Mouse (Mus musculus) adrenal gland, postnatal 36 days (tissue): ENCODE results near the gene Dhfr. TPM values are rescaled to one million over a fixed set of nuclear protein-coding genes. Genes with fewer than 3 reads are reported as not detected.

Source experiments
- DNase-seq, 2 experiments: peaks; one replicate each; pipeline ENCODE4 v3.0.0; 2021; ENCODE audit warnings: mixed read lengths in 1 of 2
- total RNA-seq, 2 experiments: library from RNA; stranded (reverse); gene quantifications; 2 replicates each; pipeline ENCODE4 v1.2.3; 2021

Gene Dhfr
- total RNA-seq, 2 experiments from 2014 or later, result 2.5 to 4.1 TPM

DNA sequence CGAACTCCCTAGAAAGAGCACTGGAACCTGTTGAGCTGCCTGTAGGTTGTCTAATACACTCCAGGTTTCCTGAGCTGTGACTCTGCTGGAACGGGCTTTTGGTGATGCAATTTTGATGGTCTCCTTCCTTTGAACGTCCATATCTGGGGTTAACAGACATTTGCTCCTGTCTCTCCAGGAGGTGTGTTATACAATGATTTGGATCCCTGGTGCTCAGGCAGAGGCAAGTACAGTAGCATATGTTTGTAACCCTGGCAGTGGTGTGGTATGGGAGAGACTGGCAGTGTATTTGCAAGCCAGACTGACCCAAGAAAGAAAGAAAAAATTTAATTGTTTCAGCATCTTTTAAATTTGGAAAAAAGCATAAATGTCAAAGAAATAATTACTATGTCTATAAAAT, 32.8 kb downstream of the Dhfr start:
- no peak for DNase-seq

DNA sequence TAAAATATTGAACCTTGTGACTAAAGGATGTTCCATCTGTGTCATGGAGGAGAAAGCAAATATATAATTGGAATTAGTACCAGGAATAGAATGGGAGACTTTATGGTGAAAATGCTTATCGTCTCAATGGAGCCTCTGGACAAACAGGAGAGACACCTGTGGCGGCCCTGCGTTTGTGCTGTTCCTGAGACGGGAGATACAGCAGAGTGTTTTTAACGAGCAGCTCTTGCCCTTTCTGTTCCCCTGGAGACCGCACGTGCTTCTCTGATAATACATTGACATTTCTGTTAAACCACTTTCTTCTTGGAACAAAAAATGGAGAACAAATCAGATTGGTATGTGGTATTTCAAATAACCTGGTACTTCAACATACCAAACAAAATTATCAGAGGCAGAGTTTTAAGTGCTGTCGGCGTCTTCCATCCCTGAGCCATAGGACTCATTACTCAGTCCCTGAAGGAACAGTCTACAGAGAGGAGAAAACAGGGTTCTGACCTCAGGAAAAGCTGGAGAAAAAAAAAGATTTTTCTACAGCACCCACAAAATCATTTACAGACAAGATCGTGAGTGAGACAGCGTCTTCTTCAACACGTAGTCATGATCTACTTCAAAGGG, 38.6 kb downstream of the Dhfr start:
- no peak for DNase-seq

DNA sequence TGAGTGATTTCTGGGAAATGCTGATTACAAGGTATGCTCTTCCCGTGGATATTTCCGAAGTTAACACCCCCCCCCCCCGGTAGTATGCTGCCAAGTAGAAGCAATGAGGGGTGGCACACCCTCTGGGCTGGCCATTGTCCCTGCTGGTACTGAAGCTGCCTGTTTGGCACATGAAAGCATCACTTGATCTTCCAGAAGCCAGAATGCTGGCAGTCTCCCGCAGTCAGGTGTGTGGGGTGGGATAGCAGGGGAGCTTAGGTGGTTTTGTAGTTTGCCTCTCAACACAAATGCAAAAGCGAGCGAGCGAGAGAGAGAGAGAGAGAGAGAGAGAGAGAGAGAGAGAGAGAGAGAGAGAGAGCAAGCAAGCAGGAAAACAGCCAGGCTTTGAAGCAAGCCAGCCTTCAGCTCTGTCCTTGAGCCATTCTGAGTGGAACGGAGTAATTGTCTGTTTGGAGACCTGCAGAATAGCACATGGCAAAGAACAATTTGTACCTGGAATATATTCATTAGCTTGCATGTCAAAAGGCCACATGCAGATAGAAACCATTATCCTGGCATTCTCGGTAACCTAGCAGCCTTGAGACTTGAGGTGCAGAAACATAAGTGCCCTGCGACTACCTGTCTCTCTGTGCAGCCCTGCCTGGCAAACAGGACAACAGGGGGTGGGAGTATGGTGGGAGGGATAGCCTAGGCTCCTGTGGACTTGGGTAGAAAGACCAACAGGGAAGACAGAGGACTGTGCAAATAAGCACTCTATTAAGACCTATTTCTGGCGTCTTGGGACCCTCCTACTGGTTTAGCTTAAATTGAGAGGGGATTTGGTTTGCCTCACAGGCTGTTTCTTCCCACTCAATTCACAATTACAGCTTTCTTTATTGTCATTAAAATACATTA, 44.2 kb downstream of the Dhfr start:
- peak; percentile 24 to 40 for DNase-seq

DNA sequence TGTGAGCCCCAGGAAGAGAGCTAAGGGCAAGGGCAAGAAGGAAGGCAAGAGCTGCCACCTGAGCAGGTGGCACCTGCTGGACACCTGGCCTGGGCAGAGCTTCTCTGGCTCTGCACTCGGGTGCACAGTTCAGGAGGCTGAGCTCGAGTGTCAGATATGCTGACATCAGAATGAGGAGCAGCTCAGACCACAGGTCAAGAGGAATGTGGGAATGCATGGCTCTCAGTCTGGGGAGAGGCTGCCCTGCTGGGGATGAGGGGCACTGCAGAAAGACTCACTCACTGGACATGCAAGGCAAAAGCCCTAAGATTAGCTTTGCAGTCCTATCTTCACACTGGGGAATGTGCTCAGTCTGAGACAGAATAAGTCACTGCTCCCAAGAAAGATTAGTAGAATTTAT, 47.5 kb downstream of the Dhfr start:
- DNase-seq, result no peak

DNA sequence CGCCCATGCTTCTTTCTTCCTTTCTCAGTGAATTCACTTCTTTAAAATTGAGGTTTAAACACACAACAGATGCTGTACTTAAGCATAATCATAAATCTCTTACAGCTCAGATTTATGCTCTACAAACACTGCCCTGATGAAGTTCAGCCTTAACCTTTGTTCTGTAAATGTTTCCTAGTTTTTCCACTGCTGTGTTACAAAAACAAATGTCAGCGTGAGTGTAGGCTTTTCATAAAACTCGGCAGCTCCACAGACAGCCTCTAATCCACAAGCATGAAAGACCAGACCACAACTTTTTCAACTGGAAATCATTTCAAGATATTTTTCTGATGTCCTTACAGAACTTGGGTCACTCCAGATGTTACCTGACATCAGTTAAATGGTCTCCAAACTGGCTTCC, 49.0 kb downstream of the Dhfr start:
- no peak for DNase-seq

DNA sequence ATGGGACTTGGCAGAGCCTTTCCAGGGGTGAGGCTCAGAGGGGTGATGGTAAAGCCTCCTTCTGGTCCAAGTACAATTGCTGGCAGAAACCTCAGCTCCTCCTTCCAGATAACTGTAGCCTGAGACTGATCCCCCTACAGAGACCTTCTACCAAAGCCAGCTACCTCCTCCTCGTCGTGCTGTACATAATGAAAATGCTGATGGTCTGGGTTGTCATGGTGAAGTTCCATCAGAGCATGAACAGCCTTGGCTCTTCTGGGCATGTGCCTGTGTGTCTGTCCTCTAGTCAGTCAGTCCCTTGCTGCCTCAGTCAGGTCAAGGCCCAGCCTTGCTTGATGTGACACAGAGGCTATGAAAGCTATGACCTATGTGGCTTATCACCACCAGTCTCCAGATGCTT, 56.0 kb downstream of the Dhfr start:
- DNase-seq, result peak; percentile 27 to 46

DNA sequence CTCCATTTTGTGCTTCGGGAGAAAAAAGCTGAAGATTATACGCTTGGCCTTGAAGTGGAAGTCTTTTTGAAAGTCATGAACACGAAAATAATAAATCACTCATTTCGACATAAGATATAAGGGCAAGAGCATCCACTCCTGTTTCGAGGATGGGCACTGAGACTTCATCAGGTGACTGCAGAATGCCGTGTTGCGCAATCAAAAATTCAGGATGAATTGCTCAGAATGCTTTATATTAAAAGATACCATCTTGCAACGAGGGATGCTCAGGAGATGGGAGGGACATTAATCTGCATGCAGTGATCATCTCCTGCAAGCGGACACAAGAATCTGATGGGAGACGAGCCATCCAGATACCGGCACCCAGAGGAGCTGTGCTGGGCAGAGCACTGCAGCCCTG, 65.1 kb downstream of the Dhfr start:
- no peak for DNase-seq

DNA sequence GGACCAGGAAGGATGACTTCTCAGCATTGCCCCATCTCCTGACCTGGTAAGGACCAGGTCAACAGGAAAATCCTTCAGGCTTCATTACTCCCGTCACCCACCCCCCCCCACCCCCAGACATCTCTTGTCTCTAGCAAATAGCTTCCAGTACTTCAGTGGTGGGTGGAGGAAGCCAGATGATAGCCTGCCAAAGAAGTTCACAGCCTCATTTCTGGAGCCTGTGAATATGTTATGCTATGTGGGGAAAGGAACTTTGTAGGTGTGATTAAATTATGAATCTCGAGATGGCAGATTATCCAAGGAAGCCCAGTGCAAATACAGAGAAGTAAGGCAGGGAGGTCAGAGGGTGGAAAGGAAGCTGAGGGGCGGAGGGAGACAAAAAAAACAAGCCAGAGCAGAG, 69.2 kb downstream of the Dhfr start:
- DNase-seq, result no peak

DNA sequence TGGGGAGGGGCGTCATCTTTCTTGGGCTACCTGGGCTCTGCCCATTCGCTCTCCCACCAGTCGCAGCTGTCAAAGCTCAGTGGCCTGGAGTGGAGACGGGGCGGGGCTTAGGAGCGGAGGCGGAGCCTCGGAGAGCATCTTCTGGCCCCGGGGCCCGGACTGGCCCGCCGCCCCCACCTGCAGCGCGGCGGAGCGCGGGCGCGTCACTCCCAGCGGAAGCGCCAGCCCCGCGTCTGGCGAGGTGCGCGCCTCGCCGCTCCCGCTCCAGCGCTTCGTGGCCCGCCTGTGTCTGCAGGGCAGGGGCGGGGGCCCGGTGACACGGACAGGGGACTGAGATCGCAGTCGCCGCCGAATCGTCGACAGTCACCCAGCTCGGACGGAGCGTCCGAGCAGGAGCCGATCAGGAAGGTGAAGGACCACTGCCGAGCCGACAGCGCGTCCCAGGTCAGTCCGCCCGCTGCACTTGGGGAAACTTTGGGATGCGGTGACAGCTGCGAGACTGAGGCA, 71.3 kb downstream of the Dhfr start, which contains the start of gene Ankrd34b:
Gene Ankrd34b, plus strand, starts transcription at position 139 of the 507 bp plus-strand sequence.
- peak; percentile 63 to 76 for DNase-seq

DNA sequence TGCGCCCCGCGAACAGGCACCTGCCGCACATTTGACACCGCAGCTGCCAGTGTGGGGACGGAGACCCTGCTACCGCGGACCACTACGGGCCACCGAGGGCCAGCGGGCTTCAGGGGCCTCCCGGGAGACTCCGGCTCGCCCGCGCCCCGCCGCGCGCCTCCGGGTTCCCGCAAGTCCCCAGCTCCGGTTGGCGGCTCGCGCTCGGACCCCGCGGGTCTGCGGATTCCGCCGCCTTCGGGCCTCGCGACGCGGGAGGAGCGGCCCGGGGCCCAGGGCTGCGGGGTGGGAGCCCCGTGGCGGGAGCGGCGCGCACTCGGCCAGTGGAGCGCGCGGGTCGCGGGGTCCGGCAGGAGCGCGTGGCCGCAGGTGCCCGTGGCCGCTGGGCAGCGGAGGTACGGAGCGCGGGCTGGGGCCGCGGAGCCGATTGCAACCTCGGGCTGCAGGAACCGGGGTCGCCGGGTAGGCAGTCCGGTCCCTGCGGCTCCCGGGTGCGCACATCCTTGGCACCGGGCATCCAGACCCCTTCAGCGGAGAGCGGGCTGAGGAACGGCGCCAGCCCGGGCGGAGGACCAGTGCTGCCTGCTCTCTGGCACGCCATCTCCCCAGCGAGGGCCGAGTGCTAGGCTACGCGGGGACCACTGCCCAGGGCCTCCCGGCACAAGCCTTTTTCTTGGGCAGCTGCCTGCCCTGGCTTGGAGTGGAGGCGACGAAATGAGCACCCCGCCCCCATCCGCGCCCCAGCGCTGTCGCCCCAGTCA, 71.9 kb downstream of the Dhfr start:
- DNase-seq, result peak; percentile 13 to 21

DNA sequence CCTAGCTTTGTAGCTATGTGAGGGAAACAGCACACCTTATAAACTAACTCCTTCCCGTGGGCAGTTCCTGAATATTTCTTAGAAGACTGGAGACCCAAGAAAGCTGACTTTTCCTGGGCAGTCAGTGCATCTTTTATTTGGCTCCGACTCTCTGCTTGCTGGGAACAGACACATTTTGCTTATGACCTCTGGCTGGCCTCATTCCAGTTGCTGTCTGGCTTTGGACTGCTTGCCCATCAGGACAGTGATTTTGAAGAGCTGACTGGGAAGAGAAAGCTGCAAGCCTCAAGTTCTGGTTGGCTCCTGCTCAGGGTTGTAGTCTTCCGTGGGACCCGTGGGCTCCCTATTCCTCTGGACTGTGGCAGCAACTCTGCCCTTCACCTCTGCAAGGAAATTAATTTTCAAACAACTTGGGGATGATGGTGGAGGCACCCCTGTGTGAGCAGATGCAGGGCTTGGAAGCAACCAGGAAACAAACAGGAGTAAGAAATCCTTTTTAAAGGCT, 72.9 kb downstream of the Dhfr start:
- peak in 1 of 2 experiments; percentile 10 for DNase-seq

Other genes starting within 250 kb of the Dhfr start
- gene Rasgrf2, start 223.1 kb upstream of the Dhfr start, total RNA-seq, result 1 to 10 TPM; 2.6 to 2.7 TPM
- not detected for gene Gm20379, start 48.7 kb upstream of the Dhfr start, total RNA-seq
- gene Msh3, start 277 bp downstream of the Dhfr start, total RNA-seq, result 10 to 100 TPM; 15.7 to 26.2 TPM
- 1 to 10 TPM in 1 of 2 experiments, under 1 TPM in 1; 0.69 to 1.3 TPM for gene Ankrd34b, start 71.2 kb downstream of the Dhfr start, total RNA-seq
- 1 to 10 TPM; 4.5 to 6.5 TPM for gene Fam151b, start 129.3 kb downstream of the Dhfr start, total RNA-seq
- gene Zfyve16, start 176.1 kb downstream of the Dhfr start, total RNA-seq, result 10 to 100 TPM; 28.3 to 28.5 TPM
- not detected for gene Spz1, start 221.4 kb downstream of the Dhfr start, total RNA-seq